Mouse (Mus musculus): ENCODE results near the gene Six6.

Gene Six6

GRCm38 (mm10) chr12:72939616-72940015 lies at the start of gene Six6:
TSS of gene Six6 (plus strand) at chr12:72939892.
- no peak for DNase-seq (ENCODE audit: low spot score)

- DNase-seq (ENCODE audit: low spot score) = no peak
These were observed 22.3 kb upstream of the Six6 start for GRCm38 (mm10) chr12:72917159-72917993.

- no peak for DNase-seq (ENCODE audit: low spot score)
These were observed 2.9 kb upstream of the Six6 start for GRCm38 (mm10) chr12:72936751-72937150.

GRCm38 (mm10) chr12:72937537-72938120 lies 2.1 kb upstream of the Six6 start:
- no peak for DNase-seq (ENCODE audit: low spot score)

GRCm38 (mm10) chr12:72938176-72938575 lies 1.5 kb upstream of the Six6 start:
- no peak for DNase-seq (ENCODE audit: low spot score)

GRCm38 (mm10) chr12:72938600-72939490 lies 847 bp upstream of the Six6 start:
- no peak for DNase-seq (ENCODE audit: low spot score)

GRCm38 (mm10) chr12:72940071-72940821 lies 554 bp downstream of the Six6 start, which contains the start of gene 4930447C04Rik:
TSS of gene 4930447C04Rik (minus strand) at chr12:72940774.
- DNase-seq (ENCODE audit: low spot score) = no peak

GRCm38 (mm10) chr12:72940822-72941397 lies 1.2 kb downstream of the Six6 start:
- no peak for DNase-seq (ENCODE audit: low spot score)

- DNase-seq (ENCODE audit: low spot score) = no peak
These were observed 1.8 kb downstream of the Six6 start for GRCm38 (mm10) chr12:72941398-72942051.

GRCm38 (mm10) chr12:72942171-72942570 lies 2.5 kb downstream of the Six6 start:
- no peak for DNase-seq (ENCODE audit: low spot score)

GRCm38 (mm10) chr12:72943574-72944110 lies 4.0 kb downstream of the Six6 start:
- no peak for DNase-seq (ENCODE audit: low spot score)

- DNase-seq (ENCODE audit: low spot score) = no peak
These were observed 4.9 kb downstream of the Six6 start for GRCm38 (mm10) chr12:72944411-72945225.

- no peak for DNase-seq (ENCODE audit: low spot score)
These were observed 5.8 kb downstream of the Six6 start for GRCm38 (mm10) chr12:72945301-72946063.

- no peak for DNase-seq (ENCODE audit: low spot score)
These were observed 6.3 kb downstream of the Six6 start for GRCm38 (mm10) chr12:72946064-72946395.

- no peak for DNase-seq (ENCODE audit: low spot score)
These were observed 7.1 kb downstream of the Six6 start for GRCm38 (mm10) chr12:72946805-72947204.

- DNase-seq (ENCODE audit: low spot score) = no peak
These were observed 7.6 kb downstream of the Six6 start for GRCm38 (mm10) chr12:72947335-72947734.

- DNase-seq (ENCODE audit: low spot score) = no peak
These were observed 13.4 kb downstream of the Six6 start for GRCm38 (mm10) chr12:72953089-72953488.

- DNase-seq (ENCODE audit: low spot score) = no peak
These were observed 14.2 kb downstream of the Six6 start for GRCm38 (mm10) chr12:72953858-72954257.

GRCm38 (mm10) chr12:72954906-72955305 lies 15.2 kb downstream of the Six6 start:
- DNase-seq (ENCODE audit: low spot score) = no peak

All from ovary, postnatal 10 days (tissue).